Mouse (Mus musculus) midbrain, embryonic 16.5 days (tissue): ENCODE results near the gene Oit3. TPM values are rescaled to one million over a fixed set of nuclear protein-coding genes. Genes with fewer than 3 reads are reported as not detected.
"Not testable (repeated sequence)": the region's sequence is repeated elsewhere in the genome, so short reads cannot be mapped to it uniquely, and the experiment has no call there.

Source experiments
- ATAC-seq: fragments of 200-750 bp; cut with Nextera tagmentation; 2 replicates; pipeline ENCODE4 v1.8.0; 2017; ENCODE audit warnings: moderate TSS enrichment
- H3K27ac ChIP-seq: fragments of 300-500 bp; sonication (generic); 2 replicates; pipeline ENCODE4 v1.5.1; 2014; ENCODE audit warnings: mild to moderate bottlenecking, low read length, mixed read lengths
- H3K27me3 ChIP-seq: fragments of 300-500 bp; sonication (generic); 2 replicates; pipeline ENCODE4 v1.6.1; 2014; ENCODE audit warnings: low read depth, low read length, mixed read lengths; ENCODE audit not compliant: control insufficient read depth, insufficient read depth
- H3K36me3 ChIP-seq: fragments of 300-500 bp; sonication (generic); 2 replicates; pipeline ENCODE4 v1.6.1; 2014; ENCODE audit warnings: mild to moderate bottlenecking, low read length, moderate library complexity, mixed read lengths; ENCODE audit not compliant: control insufficient read depth, insufficient read depth
- H3K4me1 ChIP-seq: fragments of 300-500 bp; sonication (generic); 2 replicates; pipeline ENCODE4 v1.6.1; 2014; ENCODE audit warnings: mild to moderate bottlenecking, low read length, mixed read lengths; ENCODE audit not compliant: control insufficient read depth, insufficient read depth
- H3K4me2 ChIP-seq: fragments of 300-500 bp; sonication (generic); 2 replicates; pipeline ENCODE4 v1.6.1; 2014; ENCODE audit warnings: mild to moderate bottlenecking, low read length, mixed read lengths
- H3K4me3 ChIP-seq: fragments of 300-500 bp; sonication (generic); 2 replicates; pipeline ENCODE4 v1.5.1; 2014; ENCODE audit warnings: low read depth, mild to moderate bottlenecking, low read length, moderate library complexity, mixed read lengths
- H3K9ac ChIP-seq: fragments of 300-500 bp; sonication (generic); 2 replicates; pipeline ENCODE4 v1.6.1; 2014; ENCODE audit warnings: low read depth, low read length, mixed read lengths
- H3K9me3 ChIP-seq: fragments of 300-500 bp; sonication (generic); replicated peaks from 2 replicates; pipeline ENCODE4 v1.6.1; 2014; ENCODE audit warnings: mild to moderate bottlenecking, low read length, mixed read lengths; ENCODE audit not compliant: control insufficient read depth, poor library complexity, severe bottlenecking
- WGBS: fragments of 180-500 bp; shearing (Covaris S2); extraction: QIAGEN DNeasy Blood & Tissue Kit; methylation state at CpG from one replicate; pipeline ENCODE4 v1.1.7; 2014; 5-methylcytosine and 5-hydroxymethylcytosine counted together
- polyA plus RNA-seq: library from polyadenylated mRNA; unstranded; fragments of >200 nt; fragmentation: Nextera tagmentation; extraction: Ambion mirVana; gene quantifications from 2 replicates; pipeline ENCODE4 v1.2.1, GENCODE M21; 2015

Gene Oit3
- polyA plus RNA-seq, 1 experiment from 2014 or later = not detected

- no peak overlapping the region for H3K27ac ChIP-seq
- no peak overlapping the region for H3K4me2 ChIP-seq
- H3K27me3 ChIP-seq = no peaks in the 10 kb centered on the region
- no peak overlapping the region for H3K4me3 ChIP-seq
- 94% methylated on average over 3 of the region's 3 CpGs for WGBS
- H3K36me3 ChIP-seq = no peaks in the 10 kb centered on the region
- H3K9me3 ChIP-seq = no peaks in the 10 kb centered on the region
- H3K9ac ChIP-seq = no peak overlapping the region
- H3K4me1 ChIP-seq = no peaks in the 10 kb centered on the region
- ATAC-seq = no peak
These were observed 17.1 kb downstream of the Oit3 start for GRCm38 (mm10) chr10:59424453-59424852.

- H3K4me1 ChIP-seq = no peaks in the 10 kb centered on the region
- no peaks in the 10 kb centered on the region for H3K27me3 ChIP-seq
- H3K9me3 ChIP-seq = no peaks in the 10 kb centered on the region
- no peak overlapping the region for H3K27ac ChIP-seq
- H3K36me3 ChIP-seq = no peaks in the 10 kb centered on the region
- H3K9ac ChIP-seq = no peak overlapping the region
- ATAC-seq = no peak
- H3K4me3 ChIP-seq = no peak overlapping the region
- H3K4me2 ChIP-seq = no peak overlapping the region
- WGBS = 88% methylated on average over 4 of the region's 4 CpGs
These were observed 22.1 kb downstream of the Oit3 start for GRCm38 (mm10) chr10:59419516-59419915.

GRCm38 (mm10) chr10:59416623-59417022 lies 25.0 kb downstream of the Oit3 start:
- WGBS = 91% methylated on average over 3 of the region's 3 CpGs
- no peak overlapping the region for H3K27ac ChIP-seq
- no peaks in the 10 kb centered on the region for H3K27me3 ChIP-seq
- no peaks in the 10 kb centered on the region for H3K4me1 ChIP-seq
- no peak overlapping the region for H3K4me3 ChIP-seq
- no peaks in the 10 kb centered on the region; the same call in 1 of the 2 replicates for H3K9me3 ChIP-seq
- no peaks in the 10 kb centered on the region for H3K36me3 ChIP-seq
- no peak overlapping the region for H3K9ac ChIP-seq
- H3K4me2 ChIP-seq = no peak overlapping the region
- no peak for ATAC-seq

- 88% methylated on average over 4 of the region's 4 CpGs for WGBS
- H3K27me3 ChIP-seq = no peaks in the 10 kb centered on the region
- no peak overlapping the region for H3K27ac ChIP-seq
- no peaks in the 10 kb centered on the region; the same call in 1 of the 2 replicates for H3K9me3 ChIP-seq
- no peak overlapping the region for H3K4me3 ChIP-seq
- no peaks in the 10 kb centered on the region for H3K4me1 ChIP-seq
- no peaks in the 10 kb centered on the region for H3K36me3 ChIP-seq
- H3K9ac ChIP-seq = no peak overlapping the region
- no peak for ATAC-seq
- H3K4me2 ChIP-seq = no peak overlapping the region
These were observed 27.9 kb downstream of the Oit3 start for GRCm38 (mm10) chr10:59413711-59414110.

GRCm38 (mm10) chr10:59410264-59410663 lies 31.3 kb downstream of the Oit3 start:
- no peak for ATAC-seq
- no peaks in the 10 kb centered on the region for H3K27me3 ChIP-seq
- 83% methylated on average over 12 of the region's 12 CpGs for WGBS
- no peaks in the 10 kb centered on the region for H3K4me1 ChIP-seq
- H3K4me3 ChIP-seq = no peak overlapping the region
- H3K27ac ChIP-seq = no peak overlapping the region
- H3K9ac ChIP-seq = no peak overlapping the region
- H3K4me2 ChIP-seq = no peak overlapping the region
- no peaks in the 10 kb centered on the region for H3K36me3 ChIP-seq
- no peaks in the 10 kb centered on the region; the same call in 1 of the 2 replicates for H3K9me3 ChIP-seq

GRCm38 (mm10) chr10:59408499-59408898 lies 33.1 kb downstream of the Oit3 start:
- no peak for ATAC-seq
- H3K9me3 ChIP-seq = no peaks in the 10 kb centered on the region
- no peak overlapping the region for H3K4me3 ChIP-seq
- H3K4me1 ChIP-seq = no peaks in the 10 kb centered on the region
- WGBS = 75% methylated on average over 6 of the region's 6 CpGs
- no peak overlapping the region for H3K9ac ChIP-seq
- no peak overlapping the region for H3K27ac ChIP-seq
- H3K27me3 ChIP-seq = no peaks in the 10 kb centered on the region
- no peaks in the 10 kb centered on the region for H3K36me3 ChIP-seq
- H3K4me2 ChIP-seq = no peak overlapping the region

- 80% methylated on average over 10 of the region's 10 CpGs for WGBS
- H3K4me1 ChIP-seq = no peaks in the 10 kb centered on the region
- no peak for ATAC-seq
- H3K27ac ChIP-seq = no peak overlapping the region
- no peaks in the 10 kb centered on the region for H3K36me3 ChIP-seq
- H3K9ac ChIP-seq = no peak overlapping the region
- no peaks in the 10 kb centered on the region for H3K9me3 ChIP-seq
- H3K4me3 ChIP-seq = no peak overlapping the region
- H3K27me3 ChIP-seq = no peaks in the 10 kb centered on the region
- no peak overlapping the region for H3K4me2 ChIP-seq
These were observed 37.8 kb downstream of the Oit3 start for GRCm38 (mm10) chr10:59403793-59404149.

- ATAC-seq = no peak
- H3K4me3 ChIP-seq = no peak within 1 kb of the TSS
- no peaks in the 10 kb centered on the region for H3K9me3 ChIP-seq
- WGBS = 78% methylated on average over 21 of the region's 21 CpGs
- no peak within 1 kb of the TSS for H3K4me2 ChIP-seq
- no peaks in the 10 kb centered on the region for H3K27me3 ChIP-seq
- H3K27ac ChIP-seq = no peak within 1 kb of the TSS
- H3K36me3 ChIP-seq = no peaks in the 10 kb centered on the region
- H3K9ac ChIP-seq = no peak within 1 kb of the TSS
- H3K4me1 ChIP-seq = no peaks in the 10 kb centered on the region
These were observed 38.4 kb downstream of the Oit3 start, which contains the start of gene Pla2g12b for GRCm38 (mm10) chr10:59402899-59403792. Gene Pla2g12b (plus strand): TSS chr10:59403660.

GRCm38 (mm10) chr10:59395461-59395860 lies 46.1 kb downstream of the Oit3 start, which contains the start of gene Gm10273:
Gene Gm10273 (plus strand): TSS chr10:59395632.
- WGBS = 92% methylated on average over 10 of the region's 25 CpGs

More at GRCm38 (mm10) chr10:59395461-59395860, 46.1 kb downstream of the Oit3 start, which contains the start of gene Gm10273:
- not testable (repeated sequence) for ATAC-seq, H3K4me1 ChIP-seq, H3K9ac ChIP-seq, H3K9me3 ChIP-seq, H3K27ac ChIP-seq, H3K27me3 ChIP-seq, H3K4me3 ChIP-seq, H3K36me3 ChIP-seq, H3K4me2 ChIP-seq
